Mouse (Mus musculus) G1E (cell line): ENCODE data around the gene 6030468B19Rik. TPM values are rescaled to one million over a fixed set of nuclear protein-coding genes. Genes with fewer than 3 reads are reported as not detected.

ENCODE experiments used
- ATAC-seq: 2 replicates; pipeline ENCODE4 v1.8.0; 2016; ENCODE audit warnings: mild to moderate bottlenecking; ENCODE audit not compliant: insufficient number of reproducible peaks, poor library complexity, low FRiP score, severe bottlenecking; ENCODE audit errors: extremely low read depth
- DNase-seq: peaks from one replicate; pipeline ENCODE4 v3.0.0; 2012; ENCODE audit warnings: low spot score
- H3K27me3 ChIP-seq: 2 replicates; pipeline ENCODE4 v1.6.1; 2012; ENCODE audit warnings: mild to moderate bottlenecking, low read length, inconsistent platforms; ENCODE audit not compliant: insufficient read depth
- H3K36me3 ChIP-seq: replicated peaks from 2 replicates; pipeline ENCODE3; 2012; ENCODE audit warnings: mild to moderate bottlenecking, inconsistent platforms
- H3K4me1 ChIP-seq: 2 replicates; pipeline ENCODE4 v1.6.1; 2012; ENCODE audit warnings: low read depth, low read length, inconsistent platforms, mixed read lengths; ENCODE audit not compliant: insufficient read depth
- H3K4me3 ChIP-seq: 2 replicates; pipeline ENCODE4 v1.5.1; 2012; ENCODE audit warnings: low read depth, mild to moderate bottlenecking, inconsistent platforms, low read length, moderate library complexity, mixed read lengths
- H3K9me3 ChIP-seq: replicated peaks from 2 replicates; pipeline ENCODE4 v1.6.1; 2012; ENCODE audit warnings: inconsistent platforms
- CTCF ChIP-seq: IDR thresholded peaks from 2 replicates; pipeline ENCODE4 v1.5.1; 2012; ENCODE audit warnings: low read depth, low read length, inconsistent platforms, mixed read lengths
- GATA1 ChIP-seq: IDR thresholded peaks from 2 replicates; pipeline ENCODE4 v1.6.1; 2012; ENCODE audit warnings: borderline replicate concordance, low read length, inconsistent platforms, mixed read lengths
- GATA2 ChIP-seq: IDR thresholded peaks from 2 replicates; pipeline ENCODE4 v1.6.1; 2012; ENCODE audit warnings: low read depth, low read length, inconsistent platforms, borderline replicate concordance
- POLR2AphosphoS5 ChIP-seq: IDR thresholded peaks from 2 replicates; pipeline ENCODE4 v1.6.1; 2012; ENCODE audit warnings: low read depth, low read length, inconsistent platforms; ENCODE audit not compliant: insufficient replicate concordance
- TAL1 ChIP-seq: conservative IDR thresholded peaks from 2 replicates; pipeline ENCODE4 v1.6.1; 2012; ENCODE audit warnings: low read depth, low read length, inconsistent platforms, mixed read lengths
- polyA plus RNA-seq: library from polyadenylated mRNA; stranded (reverse); fragments of >175 nt; gene quantifications from 2 replicates; pipeline ENCODE4 v1.2.3, GENCODE M21; 2012
- total RNA-seq, 2 experiments: library from RNA; stranded (forward) in 1 of 2; stranded (reverse) in 1 of 2; fragments of 200-1000 nt in 1 of 2; fragments of >200 nt in 1 of 2; fragmentation: Nextera tagmentation in 1 of 2; gene quantifications; 2 replicates each; pipeline ENCODE4 v1.2.3; 2014 to 2017

6030468B19Rik gene
- total and polyA plus RNA-seq, 3 experiments = 3.3 to 20.9 (median 10.3) TPM

DNA sequence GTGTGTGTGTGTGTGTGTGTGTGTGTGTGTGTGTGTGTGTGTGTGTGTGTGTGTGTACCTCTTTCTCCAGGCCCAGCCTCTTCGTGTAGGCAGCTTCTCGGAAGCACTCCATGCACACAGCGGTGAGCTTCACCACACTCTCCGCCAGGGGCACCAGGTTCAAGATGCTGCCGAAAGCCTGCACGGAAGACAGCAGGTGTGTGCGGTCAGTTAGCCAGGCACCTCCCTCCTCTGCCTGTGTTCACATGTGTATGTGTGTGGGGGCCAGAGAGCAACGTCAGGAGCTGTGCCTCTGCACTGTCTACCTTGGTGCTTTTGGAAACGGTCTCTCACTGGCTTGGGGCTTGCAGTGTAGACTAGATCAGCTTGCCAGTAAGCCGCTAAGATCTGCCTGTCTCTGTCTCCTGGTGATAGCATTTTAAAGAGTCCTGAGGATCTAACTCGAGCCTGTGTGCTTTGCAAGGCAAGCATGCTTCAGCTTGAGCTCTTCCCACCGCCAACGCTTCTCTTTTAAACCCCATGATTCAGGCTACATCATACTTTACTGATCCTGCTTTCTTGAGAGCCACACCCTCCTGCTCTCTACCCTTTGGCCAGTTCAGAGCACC, 19.0 kb downstream of the 6030468B19Rik start:
- peaks cover 89% of the 10 kb centered on the region for H3K4me1 ChIP-seq
- no peaks in the 10 kb centered on the region for H3K27me3 ChIP-seq
- ATAC-seq = no peak
- TF ChIP-seq TAL1 = no peak
- no peak for TF ChIP-seq GATA2
- TF ChIP-seq CTCF = no peak
- TF ChIP-seq GATA1 = no peak
- TF ChIP-seq POLR2AphosphoS5 = no peak
- no peak overlapping the region; the same call in 1 of the 2 replicates for H3K4me3 ChIP-seq
- peaks cover 100% of the 10 kb centered on the region for H3K36me3 ChIP-seq
- no peak for DNase-seq
- H3K9me3 ChIP-seq = no peaks in the 10 kb centered on the region

GRCm38 (mm10) chr11:117819095-117819494, 21.6 kb downstream of the 6030468B19Rik start:
- DNase-seq (no peak), ATAC-seq (no peak)
- TF ChIP-seq GATA2 = no peak
- TF ChIP-seq CTCF = no peak
- TF ChIP-seq POLR2AphosphoS5 = no peak
- no peak for TF ChIP-seq GATA1
- no peak for TF ChIP-seq TAL1
- H3K4me1 ChIP-seq = peaks cover 90% of the 10 kb centered on the region
- H3K27me3 ChIP-seq = no peaks in the 10 kb centered on the region
- H3K9me3 ChIP-seq = no peaks in the 10 kb centered on the region
- peaks cover 100% of the 10 kb centered on the region for H3K36me3 ChIP-seq
- no peak overlapping the region for H3K4me3 ChIP-seq

- no peak for TF ChIP-seq CTCF
- TF ChIP-seq GATA2 = no peak
- no peak for TF ChIP-seq GATA1
- no peak for TF ChIP-seq TAL1
- TF ChIP-seq POLR2AphosphoS5 = no peak
- no peak overlapping the region for H3K4me3 ChIP-seq
- H3K27me3 ChIP-seq = no peaks in the 10 kb centered on the region
- no peak for DNase-seq
- peaks cover 88% of the 10 kb centered on the region for H3K4me1 ChIP-seq
- H3K9me3 ChIP-seq = no peaks in the 10 kb centered on the region
- H3K36me3 ChIP-seq = peaks cover 94% of the 10 kb centered on the region
- ATAC-seq = no peak
These were observed 22.7 kb downstream of the 6030468B19Rik start for GRCm38 (mm10) chr11:117820173-117820572.

- peak overlapping the region; percentile 40; the same call in 1 of the 2 replicates for H3K4me3 ChIP-seq
- ATAC-seq (no peak), DNase-seq (no peak)
- H3K4me1 ChIP-seq = peaks cover 89% of the 10 kb centered on the region
- no peaks in the 10 kb centered on the region for H3K27me3 ChIP-seq
- H3K9me3 ChIP-seq = no peaks in the 10 kb centered on the region
- H3K36me3 ChIP-seq = peaks cover 77% of the 10 kb centered on the region
- TF ChIP-seq POLR2AphosphoS5 (no peak), GATA1 (no peak), GATA2 (no peak), TAL1 (no peak), CTCF (no peak)
These were observed 24.4 kb downstream of the 6030468B19Rik start for GRCm38 (mm10) chr11:117821868-117822267.

DNA sequence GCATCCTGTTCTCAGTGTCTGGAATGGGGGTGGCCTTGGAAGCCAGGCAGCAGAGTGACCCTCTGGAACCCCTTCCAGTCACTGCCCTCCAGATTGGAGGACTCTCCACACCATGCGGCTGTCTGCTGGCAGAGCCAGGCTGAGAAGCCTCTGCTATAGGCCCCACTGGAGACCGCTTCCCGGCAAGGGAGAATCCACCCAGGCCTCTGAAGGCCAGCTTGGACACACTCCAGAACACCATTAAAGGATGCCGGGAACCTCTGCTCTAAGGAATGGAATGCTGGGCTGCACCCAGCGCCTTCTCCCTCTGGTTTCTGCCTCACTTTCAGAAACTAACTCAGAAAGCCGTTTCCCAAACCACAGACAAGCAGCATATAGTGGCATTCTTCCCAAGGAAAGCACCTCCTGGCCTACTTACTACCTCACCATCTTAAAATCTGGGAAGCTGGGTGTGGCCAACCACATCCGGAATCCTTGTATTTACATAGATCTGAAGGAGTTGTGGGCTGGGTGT, 25.3 kb downstream of the 6030468B19Rik start:
- Histone ChIP-seq H3K36me3 (peaks cover 68% of the 10 kb centered on the region), H3K27me3 (no peaks in the 10 kb centered on the region), H3K4me1 (peaks cover 91% of the 10 kb centered on the region), H3K9me3 (no peaks in the 10 kb centered on the region), H3K4me3 (peak overlapping the region; percentile 10; the same call in 1 of the 2 replicates)
- ATAC-seq = no peak
- DNase-seq = no peak
- no peak for TF ChIP-seq POLR2AphosphoS5
- TF ChIP-seq GATA1 = no peak
- TF ChIP-seq CTCF = no peak
- TF ChIP-seq GATA2 = no peak
- TF ChIP-seq TAL1 = no peak

DNA sequence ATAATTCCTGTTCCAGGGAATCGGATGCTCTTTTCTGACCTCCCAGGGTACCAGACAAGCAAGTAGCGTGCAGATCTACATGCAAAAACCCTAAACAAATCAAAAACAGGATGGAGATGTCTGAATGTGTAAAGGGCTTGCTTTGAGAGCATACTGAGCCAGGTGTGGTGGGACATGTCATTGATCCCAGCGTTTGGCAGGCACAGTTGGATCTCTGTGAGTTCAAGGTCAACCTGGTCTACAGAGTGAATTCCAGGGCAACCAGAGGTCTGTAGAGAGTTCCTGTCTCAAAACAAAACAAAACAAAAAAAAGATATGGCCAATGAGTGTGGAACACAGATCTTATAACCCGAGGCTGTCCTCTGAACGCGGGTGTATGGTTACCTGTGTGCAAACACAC, 26.0 kb downstream of the 6030468B19Rik start:
- Histone ChIP-seq H3K9me3 (no peaks in the 10 kb centered on the region), H3K36me3 (peaks cover 62% of the 10 kb centered on the region), H3K27me3 (no peaks in the 10 kb centered on the region), H3K4me1 (peaks cover 90% of the 10 kb centered on the region), H3K4me3 (no peak overlapping the region)
- no peak for TF ChIP-seq GATA2
- TF ChIP-seq TAL1 = no peak
- no peak for TF ChIP-seq GATA1
- no peak for TF ChIP-seq CTCF
- no peak for ATAC-seq
- no peak for DNase-seq
